Mouse (Mus musculus) G1E-ER4 (cell line): ENCODE results near the gene Map7d1. TPM values are rescaled to one million over a fixed set of nuclear protein-coding genes. Genes with fewer than 3 reads are reported as not detected.

Source experiments
- GATA1 ChIP-seq: IDR thresholded peaks from one replicate; pipeline ENCODE4 v1.8.0; 2012; ENCODE audit warnings: low read length, inconsistent platforms
- polyA plus RNA-seq: library from polyadenylated mRNA; stranded (reverse); fragments of >175 nt; gene quantifications from 2 replicates; pipeline ENCODE4 v1.2.3, GENCODE M21; 2012

Map7d1 gene
- polyA plus RNA-seq, 1 experiment, result 112 TPM

GRCm38 (mm10) chr4:126278961-126279360, 22.8 kb upstream of the Map7d1 start:
- TF ChIP-seq GATA1, result no peak

DNA sequence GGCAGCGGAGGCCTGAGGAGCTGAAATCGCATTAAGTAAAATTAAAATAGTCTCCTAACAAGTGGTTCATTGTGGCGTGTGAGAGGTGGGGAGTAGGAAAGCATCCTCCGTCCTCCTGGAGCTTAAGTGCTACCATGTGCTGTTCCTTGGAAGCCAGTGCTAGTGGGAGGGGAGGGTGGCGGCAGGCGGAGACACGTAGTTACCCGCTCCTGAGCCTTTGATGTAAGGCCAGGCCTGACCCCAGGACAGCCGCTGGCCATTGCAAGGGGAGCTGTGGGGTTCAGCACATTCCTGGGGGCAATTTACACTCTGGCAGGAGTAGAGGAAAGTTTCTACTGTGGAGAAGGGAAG, 22.4 kb upstream of the Map7d1 start:
- TF ChIP-seq GATA1, result no peak

DNA sequence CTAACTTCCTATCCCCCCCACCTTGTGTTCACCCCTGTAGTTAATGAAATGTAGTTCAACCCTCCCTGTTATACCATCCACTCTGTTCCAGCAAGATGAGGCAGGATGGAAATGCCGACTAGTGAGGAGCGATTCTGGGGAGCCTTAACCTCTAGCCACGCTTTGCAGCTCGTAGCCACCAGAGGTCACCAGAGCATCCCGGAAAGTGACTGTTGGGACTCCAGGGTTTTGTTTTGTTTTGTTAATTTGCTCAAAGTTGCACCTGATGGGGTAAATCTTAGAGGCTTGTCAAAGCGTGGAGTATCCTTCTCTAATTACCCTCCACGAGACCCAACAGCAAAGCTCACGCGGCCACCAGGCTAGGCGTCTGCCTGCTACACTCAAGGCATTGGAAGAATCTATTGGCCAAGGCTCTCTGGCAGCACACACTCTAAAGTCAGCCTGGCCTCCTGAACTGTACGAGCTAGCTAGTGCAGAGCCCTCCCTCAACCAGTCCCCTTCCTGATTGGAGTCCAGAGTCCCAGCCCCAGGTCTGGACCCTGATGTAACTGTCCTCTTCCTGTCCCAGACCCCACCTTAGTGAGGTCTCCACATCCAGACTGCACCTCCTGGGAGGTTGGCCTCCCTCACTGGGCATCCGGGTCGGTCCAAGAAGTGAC, 21.9 kb upstream of the Map7d1 start:
- no peak for TF ChIP-seq GATA1

GRCm38 (mm10) chr4:126275681-126276131, 19.6 kb upstream of the Map7d1 start:
- no peak for TF ChIP-seq GATA1

DNA sequence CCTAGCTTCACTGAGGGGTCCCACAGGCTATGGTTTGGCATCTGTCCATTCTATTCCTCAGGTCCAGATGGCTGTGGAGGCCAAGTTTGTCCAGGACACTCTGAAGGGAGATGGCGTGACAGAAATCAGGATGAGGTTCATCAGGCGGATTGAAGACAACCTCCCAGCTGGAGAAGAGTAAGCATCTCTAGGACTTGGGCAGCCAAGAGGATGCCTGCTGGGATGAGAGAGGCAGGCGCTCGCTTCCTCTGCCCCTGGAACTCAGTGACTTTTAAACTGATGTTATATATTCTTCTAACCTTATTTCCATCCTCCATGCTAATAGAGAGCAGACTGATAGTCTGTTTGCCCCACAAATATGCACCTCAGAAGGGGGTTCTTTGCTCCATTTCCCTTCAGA, 18.9 kb upstream of the Map7d1 start:
- no peak for TF ChIP-seq GATA1

- no peak for TF ChIP-seq GATA1
Measured at GRCm38 (mm10) chr4:126273753-126274152, 17.6 kb upstream of the Map7d1 start.

DNA sequence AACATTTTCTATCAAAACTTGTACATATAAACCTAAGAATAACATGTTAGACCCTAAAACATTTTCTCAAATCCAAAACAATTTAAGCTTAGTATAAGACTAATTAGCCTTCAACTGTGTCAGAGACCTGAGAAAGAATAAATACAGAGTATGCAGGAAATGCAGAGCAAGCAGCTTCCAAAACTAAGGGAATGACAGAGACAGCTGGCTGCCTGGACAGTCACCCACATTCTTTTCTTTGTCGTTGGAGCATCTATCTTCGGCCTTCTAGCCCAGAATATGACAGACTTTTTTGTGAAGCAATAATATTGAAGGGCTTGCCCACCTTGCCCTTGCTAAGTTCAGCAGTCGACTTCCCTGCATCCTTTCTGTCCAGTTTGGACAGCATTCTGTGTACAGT, 13.1 kb upstream of the Map7d1 start:
- TF ChIP-seq GATA1, result no peak

DNA sequence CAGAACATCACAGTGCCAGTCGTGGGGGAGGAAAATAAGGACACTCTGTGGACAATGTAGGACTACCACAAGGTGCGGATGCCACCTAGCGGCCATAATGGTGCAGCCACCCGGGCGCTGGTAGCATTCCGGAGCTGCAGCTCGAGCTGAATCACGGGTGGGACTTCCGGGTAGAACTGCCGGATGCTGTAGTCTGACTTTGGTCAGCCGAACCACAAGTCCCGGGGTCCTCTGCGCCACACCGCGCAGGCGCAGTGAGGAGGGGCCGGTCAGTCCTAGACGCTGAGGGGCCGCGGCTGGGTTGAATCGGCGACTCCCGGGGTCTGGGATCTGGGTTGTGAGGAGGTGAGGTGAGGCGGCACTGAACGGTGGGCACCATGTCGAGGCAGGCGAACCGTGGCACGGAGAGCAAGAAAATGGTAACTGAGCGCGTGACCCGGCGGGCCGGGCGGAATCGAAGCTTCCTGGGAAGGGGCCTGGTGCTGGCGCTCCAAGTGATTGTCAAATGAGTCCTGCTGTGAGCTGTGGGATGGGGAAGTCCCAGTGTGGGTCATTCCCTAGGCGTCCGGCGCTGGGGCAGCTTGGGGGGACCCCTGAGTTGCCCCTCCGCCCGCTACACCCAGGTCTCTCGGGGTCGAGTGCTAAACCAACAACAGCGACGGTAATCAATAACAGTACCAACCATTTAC, 6.1 kb upstream of the Map7d1 start, which contains the start of gene Trappc3:
Gene Trappc3, plus strand, starts transcription at position 207 of the 689 bp plus-strand sequence.
- TF ChIP-seq GATA1, result no peak

GRCm38 (mm10) chr4:126261675-126262074, 5.5 kb upstream of the Map7d1 start:
- no peak for TF ChIP-seq GATA1

DNA sequence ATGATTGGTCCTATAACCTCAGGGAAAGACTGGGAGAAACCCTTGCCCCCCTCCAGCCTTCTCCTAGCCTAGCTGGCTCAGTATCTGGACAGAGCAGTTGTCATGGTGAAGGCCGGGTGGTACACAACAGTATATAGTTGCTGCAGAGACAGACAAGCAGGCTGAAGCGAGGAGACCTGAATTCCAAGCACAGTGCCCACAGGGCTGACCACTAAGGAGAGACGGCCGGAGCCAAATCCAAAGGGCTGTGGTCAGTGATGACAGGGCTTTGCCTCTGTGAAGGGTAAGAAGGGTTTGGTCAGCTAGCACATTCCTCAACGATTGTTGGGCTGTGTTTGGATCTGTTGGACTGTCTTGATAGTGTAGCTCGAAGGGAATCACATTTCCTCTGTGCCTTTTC, 5.1 kb upstream of the Map7d1 start:
- no peak for TF ChIP-seq GATA1

DNA sequence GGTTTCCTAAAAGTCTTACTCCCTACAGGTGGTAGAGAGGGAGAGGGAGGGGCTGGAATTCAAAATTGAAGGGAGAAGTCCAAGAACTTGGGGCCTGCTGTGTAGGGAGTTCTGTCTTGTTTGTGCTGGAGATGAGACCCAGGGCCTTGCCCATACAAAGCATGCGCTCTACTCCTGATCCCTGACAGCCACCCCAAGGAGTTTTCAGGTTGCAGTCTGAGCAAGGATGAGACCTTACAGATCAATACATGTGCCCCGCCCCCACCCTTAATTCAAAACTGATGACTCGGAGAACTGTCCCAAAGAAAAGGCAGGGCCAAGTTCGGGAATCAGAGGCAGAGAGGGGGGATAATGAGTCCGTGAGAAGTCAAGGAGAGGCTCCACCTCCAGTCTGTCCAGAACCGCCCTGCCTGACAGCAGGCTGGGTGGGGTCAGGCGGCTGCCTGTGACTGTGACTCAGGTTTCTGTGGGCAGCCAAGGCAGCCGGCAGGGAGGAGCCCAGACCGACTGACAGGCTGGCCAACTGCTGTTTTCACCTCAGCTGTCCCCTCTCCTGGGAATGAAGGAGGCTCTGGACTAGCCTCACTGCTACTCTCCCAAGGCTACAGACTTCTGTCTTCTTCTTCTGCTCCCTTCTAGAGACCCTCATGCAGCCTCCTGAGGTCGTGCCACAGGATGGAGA, 4.5 kb upstream of the Map7d1 start:
- TF ChIP-seq GATA1, result no peak

DNA sequence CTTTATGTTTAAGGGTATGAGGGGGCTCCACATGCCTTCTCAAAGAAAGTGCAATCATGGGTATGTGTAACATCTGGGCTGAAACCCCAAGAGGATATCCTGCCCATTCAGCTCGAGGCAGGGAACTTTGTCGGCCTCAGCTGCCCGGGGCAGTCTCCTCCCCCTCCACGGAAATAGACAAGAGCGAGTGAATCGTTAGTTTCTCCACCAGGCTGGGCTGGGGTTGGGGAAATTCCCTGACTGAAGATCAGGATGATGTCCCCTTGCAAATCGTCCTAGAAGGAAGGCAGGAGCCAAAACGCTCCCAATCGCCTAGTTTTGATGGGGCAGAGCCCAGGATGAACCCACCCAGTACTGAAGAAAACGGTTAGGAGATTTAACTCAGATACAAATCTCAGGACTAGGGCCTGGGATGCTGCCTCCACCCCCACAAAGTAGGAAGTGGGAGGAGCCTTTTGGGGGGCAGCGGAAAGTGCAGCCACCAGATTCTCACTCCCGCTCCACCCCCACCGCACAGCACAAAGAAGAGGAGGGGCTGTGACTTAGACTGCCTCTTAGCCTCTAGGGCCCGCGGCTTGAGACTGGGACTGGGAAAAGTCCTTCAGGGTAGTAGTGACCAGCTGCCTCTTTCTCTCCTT, 3.5 kb upstream of the Map7d1 start:
- no peak for TF ChIP-seq GATA1

GRCm38 (mm10) chr4:126259063-126259462, 2.9 kb upstream of the Map7d1 start:
- TF ChIP-seq GATA1, result no peak

DNA sequence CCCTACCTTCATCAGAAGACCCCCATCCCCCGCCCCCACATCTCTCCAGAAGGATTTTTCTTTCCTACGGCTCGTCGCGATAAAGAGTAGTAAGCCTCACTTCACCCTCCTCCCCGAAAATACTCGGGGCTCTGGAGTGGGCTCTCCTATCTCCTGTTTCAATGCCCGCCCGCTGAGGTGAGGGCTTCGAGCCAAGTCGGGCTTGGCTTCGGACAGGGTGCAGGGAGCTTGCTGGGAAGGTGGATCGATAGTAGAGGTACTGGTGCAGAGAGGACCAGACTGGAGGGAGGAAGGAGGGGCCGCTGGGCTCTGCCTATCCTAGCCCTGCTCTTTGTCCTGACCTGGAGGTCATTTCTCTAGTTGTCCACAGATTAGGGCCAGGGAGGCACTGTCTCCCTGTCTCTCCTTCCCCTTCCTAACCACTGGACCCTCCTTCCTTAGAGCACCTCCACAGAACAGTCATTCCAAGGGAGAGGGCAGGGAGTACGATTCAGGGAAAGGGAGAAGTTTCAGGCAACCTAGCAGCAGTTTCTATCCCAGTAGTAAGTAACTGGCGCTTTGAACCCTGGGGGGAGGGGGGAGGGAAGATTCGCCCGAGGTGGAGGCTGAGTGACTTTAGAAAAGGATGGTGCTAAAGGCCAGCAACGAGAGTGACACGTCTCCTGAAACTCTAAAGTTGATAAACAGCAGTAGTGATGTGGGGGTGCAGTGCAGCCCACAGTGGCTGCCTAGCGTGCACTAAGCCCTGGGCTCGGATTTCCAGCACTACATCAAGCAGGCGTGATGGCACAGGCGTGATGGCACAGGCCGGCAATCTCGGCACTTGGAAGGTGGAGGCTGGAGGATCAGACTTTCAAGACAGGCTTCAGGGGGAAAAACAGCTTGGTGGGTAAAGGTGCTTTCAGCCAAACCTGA, 1.1 kb upstream of the Map7d1 start:
- no peak for TF ChIP-seq GATA1
